Mouse (Mus musculus): ENCODE measurements around the gene Olfr790. TPM values are rescaled to one million over a fixed set of nuclear protein-coding genes. Genes with fewer than 3 reads are reported as not detected.

The Olfr790 gene
- polyA plus RNA-seq, 1 experiment, result not detected

- TF ChIP-seq POLR2A (IDR thresholded peaks at IDR 0.05; ENCODE audit: low read depth, low read length), result no peak
- no peak for TF ChIP-seq CTCF (IDR thresholded peaks at IDR 0.05; ENCODE audit: extremely low read depth, insufficient read length, insufficient replicate concordance, low read depth, low read length)
- WGBS, result 64% methylated on average over 3 of the region's 3 CpGs
- no peak within 1 kb of the TSS for H3K27ac ChIP-seq (ENCODE audit: insufficient read depth, low read depth, low read length)
- H3K36me3 ChIP-seq (ENCODE audit: control insufficient read depth, insufficient read depth, low read length), result no peaks in the 10 kb centered on the region
- no peak within 1 kb of the TSS for H3K4me3 ChIP-seq (ENCODE audit: low read depth, low read length)
- H3K27me3 ChIP-seq (ENCODE audit: control insufficient read depth, insufficient read depth, low read length), result no peaks in the 10 kb centered on the region
- no peaks in the 10 kb centered on the region for H3K4me1 ChIP-seq (ENCODE audit: control insufficient read depth, insufficient read depth, insufficient read length, low read length)
These were observed 23.2 kb downstream of the Olfr790 start, which contains the start of gene Olfr791 for GRCm38 (mm10) chr10:129521492-129521891. Gene Olfr791 (plus strand): TSS chr10:129521792.

- no peaks in the 10 kb centered on the region for H3K4me1 ChIP-seq (ENCODE audit: control insufficient read depth, insufficient read depth, insufficient read length, low read length)
- H3K36me3 ChIP-seq (ENCODE audit: control insufficient read depth, insufficient read depth, low read length), result no peaks in the 10 kb centered on the region
- TF ChIP-seq CTCF (IDR thresholded peaks at IDR 0.05; ENCODE audit: extremely low read depth, insufficient read length, insufficient replicate concordance, low read depth, low read length), result no peak
- TF ChIP-seq POLR2A (IDR thresholded peaks at IDR 0.05; ENCODE audit: low read depth, low read length), result no peak
- no peaks in the 10 kb centered on the region for H3K27me3 ChIP-seq (ENCODE audit: control insufficient read depth, insufficient read depth, low read length)
- no peak within 1 kb of the TSS for H3K4me3 ChIP-seq (ENCODE audit: low read depth, low read length)
- no peak within 1 kb of the TSS for H3K27ac ChIP-seq (ENCODE audit: insufficient read depth, low read depth, low read length)
- WGBS, result 84% methylated on average over 1 of the region's 1 CpGs
These were observed 40.6 kb downstream of the Olfr790 start, which contains the start of gene Olfr792 for GRCm38 (mm10) chr10:129538862-129539261. Gene Olfr792 (plus strand): TSS chr10:129539162.

- no peak overlapping the region for H3K27ac ChIP-seq (ENCODE audit: insufficient read depth, low read depth, low read length)
- no peaks in the 10 kb centered on the region for H3K36me3 ChIP-seq (ENCODE audit: control insufficient read depth, insufficient read depth, low read length)
- H3K4me1 ChIP-seq (ENCODE audit: control insufficient read depth, insufficient read depth, insufficient read length, low read length), result no peaks in the 10 kb centered on the region
- 54% methylated on average over 1 of the region's 1 CpGs for WGBS
- H3K4me3 ChIP-seq (ENCODE audit: low read depth, low read length), result no peak overlapping the region
- TF ChIP-seq CTCF (IDR thresholded peaks at IDR 0.05; ENCODE audit: extremely low read depth, insufficient read length, insufficient replicate concordance, low read depth, low read length) (no peak), POLR2A (IDR thresholded peaks at IDR 0.05; ENCODE audit: low read depth, low read length) (no peak)
- no peaks in the 10 kb centered on the region for H3K27me3 ChIP-seq (ENCODE audit: control insufficient read depth, insufficient read depth, low read length)
These were observed 51.1 kb downstream of the Olfr790 start for GRCm38 (mm10) chr10:129549354-129549753.

Other genes starting within 250 kb of the Olfr790 start
- not detected in 2 replicates for gene Olfr776, start 239.4 kb upstream of the Olfr790 start, polyA plus RNA-seq (2012; rRNA removed)
- gene Olfr777, start 227.0 kb upstream of the Olfr790 start, polyA plus RNA-seq (2012; rRNA removed), result not detected in 2 replicates
- not detected in 2 replicates for gene Olfr780, start 180.4 kb upstream of the Olfr790 start, polyA plus RNA-seq (2012; rRNA removed)
- gene Olfr781, start 169.6 kb upstream of the Olfr790 start, polyA plus RNA-seq (2012; rRNA removed), result not detected in 2 replicates
- gene Olfr782, start 149.6 kb upstream of the Olfr790 start, polyA plus RNA-seq (2012; rRNA removed), result not detected in 2 replicates
- not detected in 2 replicates for gene Olfr784, start 114.4 kb upstream of the Olfr790 start, polyA plus RNA-seq (2012; rRNA removed)
- gene Olfr785, start 93.1 kb upstream of the Olfr790 start, polyA plus RNA-seq (2012; rRNA removed), result not detected in 2 replicates
- gene Olfr786, start 71.2 kb upstream of the Olfr790 start, polyA plus RNA-seq (2012; rRNA removed), result not detected in 2 replicates
- not detected in 2 replicates for gene Olfr787, start 36.6 kb upstream of the Olfr790 start, polyA plus RNA-seq (2012; rRNA removed)
- not detected in 2 replicates for gene Olfr788, start 27.5 kb upstream of the Olfr790 start, polyA plus RNA-seq (2012; rRNA removed)
- gene Olfr789, start 13.7 kb upstream of the Olfr790 start, polyA plus RNA-seq (2012; rRNA removed), result not detected in 2 replicates
- not detected in 2 replicates for gene Olfr791, start 23.3 kb downstream of the Olfr790 start, polyA plus RNA-seq (2012; rRNA removed)
- not detected in 2 replicates for gene Olfr792, start 40.7 kb downstream of the Olfr790 start, polyA plus RNA-seq (2012; rRNA removed)
- not detected in 2 replicates for gene Olfr794, start 69.2 kb downstream of the Olfr790 start, polyA plus RNA-seq (2012; rRNA removed)
- not detected in 2 replicates for gene Olfr796, start 114.1 kb downstream of the Olfr790 start, polyA plus RNA-seq (2012; rRNA removed)
- not detected in 2 replicates for gene Olfr798, start 129.4 kb downstream of the Olfr790 start, polyA plus RNA-seq (2012; rRNA removed)
- gene Olfr799, start 139.0 kb downstream of the Olfr790 start, polyA plus RNA-seq (2012; rRNA removed), result not detected in 2 replicates
- gene Olfr800, start 159.2 kb downstream of the Olfr790 start, polyA plus RNA-seq (2012; rRNA removed), result not detected in 2 replicates
- not detected in 2 replicates for gene Olfr801, start 175.4 kb downstream of the Olfr790 start, polyA plus RNA-seq (2012; rRNA removed)
- not detected in 2 replicates for gene Olfr802, start 189.7 kb downstream of the Olfr790 start, polyA plus RNA-seq (2012; rRNA removed)
- not detected in 2 replicates for gene Olfr803, start 195.8 kb downstream of the Olfr790 start, polyA plus RNA-seq (2012; rRNA removed)
- gene Olfr804, start 204.7 kb downstream of the Olfr790 start, polyA plus RNA-seq (2012; rRNA removed), result not detected in 2 replicates
- gene Olfr805, start 230.9 kb downstream of the Olfr790 start, polyA plus RNA-seq (2012; rRNA removed), result not detected in 2 replicates
- not detected in 2 replicates for gene Olfr806, start 243.4 kb downstream of the Olfr790 start, polyA plus RNA-seq (2012; rRNA removed)